Mouse (Mus musculus): Measurements from ENCODE around the gene Nkpd1. TPM values are rescaled to one million over a fixed set of nuclear protein-coding genes. Genes with fewer than 3 reads are reported as not detected.
A peak's percentile ranks its signal among the peaks of the same experiment; 100 is the strongest.

The Nkpd1 gene
- polyA plus RNA-seq, 1 experiment from 2014 or later: not detected

- Histone ChIP-seq H3K4me3 (peak overlapping the region; percentile 51), H3K27me3 (peaks cover 62% of the 10 kb centered on the region), H3K27ac (no peak overlapping the region), H3K4me2 (peak overlapping the region; percentile 84), H3K36me3 (no peaks in the 10 kb centered on the region; the same call in 1 of the 2 replicates), H3K4me1 (replicated peaks) (peaks cover 29% of the 10 kb centered on the region), H3K9ac (peak overlapping the region; percentile 46; the same call in 1 of the 2 replicates), H3K9me3 (replicated peaks) (no peaks in the 10 kb centered on the region)
- no peak for ATAC-seq (replicated peaks; ENCODE audit: insufficient number of reproducible peaks, insufficient read depth, low FRiP score, low read depth)
- WGBS: 11% methylated on average over 24 of the region's 24 CpGs
Measured at GRCm38 (mm10) chr7:19524420-19525104, 6.9 kb downstream of the Nkpd1 start.

GRCm38 (mm10) chr7:19525105-19525481 is 7.5 kb downstream of the Nkpd1 start:
- WGBS: 69% methylated on average over 2 of the region's 2 CpGs
- Histone ChIP-seq H3K9me3 (replicated peaks) (no peaks in the 10 kb centered on the region), H3K27ac (no peak overlapping the region), H3K4me3 (no peak overlapping the region), H3K36me3 (peaks cover 3% of the 10 kb centered on the region; the same call in 1 of the 2 replicates), H3K9ac (no peak overlapping the region), H3K4me1 (replicated peaks) (peaks cover 24% of the 10 kb centered on the region), H3K27me3 (peaks cover 57% of the 10 kb centered on the region), H3K4me2 (no peak overlapping the region)
- ATAC-seq (replicated peaks; ENCODE audit: insufficient number of reproducible peaks, insufficient read depth, low FRiP score, low read depth): no peak

DNA sequence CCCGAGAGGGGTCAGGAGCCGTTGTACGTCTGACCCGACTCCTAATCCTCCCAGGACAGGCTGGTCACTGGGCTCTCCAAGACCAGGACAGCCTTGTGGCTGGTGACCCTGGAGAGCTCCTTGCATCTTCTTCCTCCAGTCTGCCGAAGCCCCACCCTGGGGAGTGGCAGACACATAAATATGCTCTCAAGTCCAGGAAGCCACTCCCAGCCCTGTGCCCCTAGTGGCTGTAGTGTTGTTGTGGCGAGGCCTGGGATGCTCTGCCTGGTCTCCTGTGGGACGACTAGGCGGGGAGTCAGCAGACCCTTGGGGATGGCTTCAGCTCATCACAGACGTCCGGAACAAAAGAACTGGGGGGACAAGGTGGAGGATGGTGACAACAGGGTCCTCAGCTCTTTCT is 13.4 kb downstream of the Nkpd1 start:
- Histone ChIP-seq H3K4me2 (no peak overlapping the region), H3K36me3 (peaks cover 49% of the 10 kb centered on the region), H3K27ac (no peak overlapping the region), H3K9ac (no peak overlapping the region), H3K4me3 (no peak overlapping the region), H3K4me1 (replicated peaks) (no peaks in the 10 kb centered on the region), H3K9me3 (replicated peaks) (no peaks in the 10 kb centered on the region), H3K27me3 (no peaks in the 10 kb centered on the region)
- WGBS: 76% methylated on average over 10 of the region's 10 CpGs
- ATAC-seq (replicated peaks; ENCODE audit: insufficient number of reproducible peaks, insufficient read depth, low FRiP score, low read depth): no peak

DNA sequence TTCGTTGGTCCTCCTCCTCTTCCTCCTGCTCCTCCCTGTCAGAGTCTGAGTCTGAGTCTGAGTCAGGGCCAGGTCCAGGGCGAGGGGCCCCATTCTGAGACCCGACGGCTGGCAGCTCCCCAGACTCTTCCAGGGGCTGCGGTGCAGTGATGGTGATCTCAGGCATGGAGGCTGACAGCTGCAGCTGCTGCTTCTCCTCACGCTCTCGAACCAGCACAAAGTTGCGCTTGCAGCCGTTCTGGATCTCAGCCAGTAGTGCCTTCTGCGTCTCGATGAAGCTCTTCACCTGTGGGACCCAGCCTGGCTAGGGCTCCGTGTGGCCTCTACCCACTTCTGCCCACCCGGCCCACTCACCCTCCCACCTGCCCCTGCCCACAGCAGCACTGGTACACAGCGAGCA is 14.6 kb downstream of the Nkpd1 start:
- Histone ChIP-seq H3K36me3 (peaks cover 49% of the 10 kb centered on the region), H3K9ac (no peak overlapping the region), H3K27me3 (no peaks in the 10 kb centered on the region), H3K4me1 (replicated peaks) (peaks cover 10% of the 10 kb centered on the region), H3K9me3 (replicated peaks) (no peaks in the 10 kb centered on the region), H3K27ac (no peak overlapping the region), H3K4me3 (no peak overlapping the region), H3K4me2 (no peak overlapping the region)
- ATAC-seq (replicated peaks; ENCODE audit: insufficient number of reproducible peaks, insufficient read depth, low FRiP score, low read depth): no peak
- WGBS: 87% methylated on average over 14 of the region's 14 CpGs

DNA sequence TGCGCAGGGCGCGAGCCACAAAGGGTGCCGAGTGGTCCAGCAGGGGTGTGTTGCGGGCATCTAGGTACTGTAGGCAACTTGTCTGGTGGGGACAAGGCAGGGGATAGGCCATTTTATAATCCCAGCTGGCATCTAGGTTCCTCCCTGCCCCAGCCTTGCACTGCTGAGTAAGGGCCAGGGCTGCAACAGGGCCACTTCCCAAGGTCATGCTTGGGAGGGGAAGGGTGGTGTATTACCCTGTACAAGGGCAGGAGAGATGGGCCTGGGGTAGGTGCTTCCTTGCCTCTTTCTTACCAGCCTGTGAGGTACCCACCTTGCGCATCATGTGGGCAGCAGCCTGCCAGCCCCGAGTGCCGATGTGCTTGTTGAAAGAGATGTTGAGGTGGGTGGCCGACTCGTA is 17.0 kb downstream of the Nkpd1 start:
- Histone ChIP-seq H3K27ac (no peak overlapping the region), H3K4me1 (replicated peaks) (peaks cover 14% of the 10 kb centered on the region), H3K27me3 (no peaks in the 10 kb centered on the region), H3K9me3 (replicated peaks) (no peaks in the 10 kb centered on the region), H3K36me3 (peaks cover 49% of the 10 kb centered on the region), H3K4me2 (no peak overlapping the region), H3K9ac (no peak overlapping the region), H3K4me3 (no peak overlapping the region)
- 94% methylated on average over 10 of the region's 10 CpGs for WGBS
- ATAC-seq (replicated peaks; ENCODE audit: insufficient number of reproducible peaks, insufficient read depth, low FRiP score, low read depth): no peak

DNA sequence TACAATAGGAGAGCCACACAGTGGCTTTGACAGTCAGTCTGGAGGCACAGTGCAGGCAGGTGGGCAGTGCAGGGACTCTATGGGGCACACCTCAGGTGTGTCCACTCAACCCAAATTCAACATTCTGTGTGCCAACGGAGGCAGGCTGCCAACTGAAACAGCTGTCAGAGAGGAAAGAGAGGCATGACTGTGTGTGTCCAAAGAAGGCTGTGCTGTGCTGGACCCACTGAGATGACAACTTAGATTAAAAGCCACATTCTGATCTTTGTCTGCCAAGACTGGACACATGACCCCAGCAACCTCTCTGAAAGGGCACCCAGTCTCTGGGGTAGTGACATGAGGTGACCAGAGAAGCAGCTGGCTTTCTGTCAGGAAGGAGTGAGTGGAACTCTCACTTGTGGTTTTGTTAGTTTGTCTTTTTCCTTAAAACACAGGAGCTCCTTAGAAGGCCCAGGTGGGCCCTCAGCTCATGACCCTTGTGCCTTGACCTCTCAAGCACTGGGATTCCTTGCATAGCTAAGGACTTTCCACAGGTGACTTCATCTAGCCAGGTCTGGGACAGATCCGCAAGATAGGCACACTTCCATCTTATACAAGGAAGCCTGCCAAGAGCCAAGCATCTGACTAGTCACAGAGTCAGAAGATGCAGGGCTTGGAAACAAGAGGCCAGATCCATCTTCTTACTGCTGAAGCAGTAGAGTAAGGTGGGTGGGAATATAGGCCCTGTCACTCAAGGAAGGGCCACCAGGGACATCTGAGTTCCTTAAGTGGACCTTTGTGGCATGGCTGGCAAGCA is 23.3 kb downstream of the Nkpd1 start:
- H3K9ac ChIP-seq: no peak overlapping the region
- H3K9me3 ChIP-seq (replicated peaks): no peaks in the 10 kb centered on the region
- no peak for ATAC-seq (replicated peaks; ENCODE audit: insufficient number of reproducible peaks, insufficient read depth, low FRiP score, low read depth)
- H3K27me3 ChIP-seq: no peaks in the 10 kb centered on the region
- H3K4me1 ChIP-seq (replicated peaks): peaks cover 60% of the 10 kb centered on the region
- 85% methylated on average over 2 of the region's 2 CpGs for WGBS
- H3K4me3 ChIP-seq: no peak overlapping the region
- H3K27ac ChIP-seq: no peak overlapping the region
- no peaks in the 10 kb centered on the region for H3K36me3 ChIP-seq
- no peak overlapping the region for H3K4me2 ChIP-seq

DNA sequence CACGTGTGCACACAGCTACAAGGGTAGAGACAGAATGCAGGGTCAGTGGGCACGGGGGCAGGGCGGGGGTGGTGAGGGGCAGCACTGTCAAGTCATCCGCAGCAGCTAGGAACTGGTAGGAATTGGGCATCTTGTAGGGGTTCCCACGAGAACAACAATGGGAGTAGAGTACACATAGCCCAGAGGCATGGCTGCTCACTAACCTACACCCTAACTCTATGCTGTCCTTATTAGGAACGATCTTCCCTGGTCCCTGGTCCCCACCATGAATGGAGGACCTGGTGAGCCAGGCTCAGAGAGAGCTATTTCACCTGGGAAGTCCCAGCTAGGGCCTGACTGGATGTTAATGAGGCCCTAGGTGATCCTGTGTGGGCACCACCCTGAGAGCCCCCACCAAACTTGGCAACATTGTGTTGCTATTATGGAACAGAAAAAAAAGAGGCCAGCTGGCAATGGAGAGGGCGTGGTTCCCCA is 24.1 kb downstream of the Nkpd1 start:
- 81% methylated on average over 7 of the region's 7 CpGs for WGBS
- H3K4me1 ChIP-seq (replicated peaks): peaks cover 63% of the 10 kb centered on the region
- no peaks in the 10 kb centered on the region for H3K36me3 ChIP-seq

DNA sequence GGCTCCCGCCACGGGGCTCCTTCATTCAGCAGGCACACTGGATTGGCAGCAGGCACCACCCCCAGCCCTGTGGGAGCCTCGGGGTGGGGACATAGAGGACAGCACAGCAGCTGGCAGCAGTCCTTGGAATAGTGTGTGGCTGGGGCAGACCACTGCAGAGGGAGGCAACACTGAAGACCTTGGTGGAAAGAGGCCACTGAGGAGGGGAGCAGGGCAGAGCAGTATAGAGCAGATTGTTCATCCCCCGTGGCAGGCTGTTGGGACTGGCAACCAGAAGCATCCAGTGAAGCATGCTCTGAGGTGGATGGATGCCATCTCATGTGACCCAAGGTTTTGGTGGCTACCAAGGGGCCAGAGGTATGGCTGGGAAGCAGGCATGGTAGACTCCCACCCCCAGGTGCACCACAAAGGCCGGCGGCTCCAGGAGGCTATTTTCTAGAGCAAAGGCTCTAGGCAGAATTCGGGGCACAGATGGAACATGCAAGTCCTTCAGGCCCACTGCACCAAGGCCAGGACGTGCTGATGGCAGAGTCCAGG is 24.6 kb downstream of the Nkpd1 start:
- H3K9ac ChIP-seq: no peak overlapping the region
- no peak overlapping the region for H3K4me2 ChIP-seq
- peak; percentile 79 for ATAC-seq (replicated peaks; ENCODE audit: insufficient number of reproducible peaks, insufficient read depth, low FRiP score, low read depth)
- 56% methylated on average over 8 of the region's 8 CpGs for WGBS
- H3K9me3 ChIP-seq (replicated peaks): no peaks in the 10 kb centered on the region
- H3K27me3 ChIP-seq: no peaks in the 10 kb centered on the region
- H3K36me3 ChIP-seq: no peaks in the 10 kb centered on the region
- peak overlapping the region; percentile 18; the same call in 1 of the 2 replicates for H3K27ac ChIP-seq
- H3K4me1 ChIP-seq (replicated peaks): peaks cover 58% of the 10 kb centered on the region
- no peak overlapping the region for H3K4me3 ChIP-seq

More for the DNA sequence above, 24.1 kb downstream of the Nkpd1 start:
- H3K27me3 ChIP-seq: no peaks in the 10 kb centered on the region
- no peak overlapping the region for H3K4me2 ChIP-seq
- H3K9me3 ChIP-seq (replicated peaks): no peaks in the 10 kb centered on the region
- no peak overlapping the region for H3K4me3 ChIP-seq
- no peak for ATAC-seq (replicated peaks; ENCODE audit: insufficient number of reproducible peaks, insufficient read depth, low FRiP score, low read depth)
- H3K27ac ChIP-seq: 0 out of 2 replicates have a peak overlapping the region, but pooled peaks have one; percentile 18
- no peak overlapping the region for H3K9ac ChIP-seq

GRCm38 (mm10) chr7:19543584-19543983 is 25.9 kb downstream of the Nkpd1 start:
- Histone ChIP-seq H3K9ac (no peak overlapping the region), H3K4me2 (no peak overlapping the region), H3K27ac (no peak overlapping the region), H3K9me3 (replicated peaks) (no peaks in the 10 kb centered on the region), H3K4me1 (replicated peaks) (peaks cover 54% of the 10 kb centered on the region), H3K4me3 (no peak overlapping the region), H3K36me3 (no peaks in the 10 kb centered on the region; the same call in 1 of the 2 replicates), H3K27me3 (no peaks in the 10 kb centered on the region)
- no peak for ATAC-seq (replicated peaks; ENCODE audit: insufficient number of reproducible peaks, insufficient read depth, low FRiP score, low read depth)
- WGBS: 43% methylated on average over 6 of the region's 6 CpGs

DNA sequence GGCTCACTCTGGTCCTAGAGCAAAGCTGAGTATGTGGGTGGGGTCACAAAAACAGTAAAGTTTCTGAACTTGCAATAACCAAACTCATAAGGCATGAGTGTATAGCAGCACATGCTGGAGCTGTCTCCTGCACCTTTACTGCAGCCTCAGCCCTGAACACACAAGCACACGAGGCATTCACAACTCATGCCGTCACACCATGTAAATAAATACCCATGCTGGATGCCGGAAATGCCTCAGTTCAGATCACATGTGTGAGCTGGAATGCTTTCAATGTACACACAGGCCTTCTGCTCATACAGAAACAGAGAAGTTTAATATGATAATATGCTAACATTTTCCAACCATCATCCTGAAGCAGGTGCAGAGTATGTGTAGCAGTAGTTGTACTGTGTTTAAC is 28.4 kb downstream of the Nkpd1 start:
- Histone ChIP-seq H3K4me3 (no peak overlapping the region), H3K4me1 (replicated peaks) (peaks cover 51% of the 10 kb centered on the region), H3K27ac (no peak overlapping the region), H3K9me3 (replicated peaks) (no peaks in the 10 kb centered on the region), H3K9ac (no peak overlapping the region), H3K36me3 (no peaks in the 10 kb centered on the region; the same call in 1 of the 2 replicates), H3K4me2 (no peak overlapping the region; the same call in 1 of the 2 replicates), H3K27me3 (no peaks in the 10 kb centered on the region)
- no peak for ATAC-seq (replicated peaks; ENCODE audit: insufficient number of reproducible peaks, insufficient read depth, low FRiP score, low read depth)
- 22% methylated on average over 3 of the region's 3 CpGs for WGBS

DNA sequence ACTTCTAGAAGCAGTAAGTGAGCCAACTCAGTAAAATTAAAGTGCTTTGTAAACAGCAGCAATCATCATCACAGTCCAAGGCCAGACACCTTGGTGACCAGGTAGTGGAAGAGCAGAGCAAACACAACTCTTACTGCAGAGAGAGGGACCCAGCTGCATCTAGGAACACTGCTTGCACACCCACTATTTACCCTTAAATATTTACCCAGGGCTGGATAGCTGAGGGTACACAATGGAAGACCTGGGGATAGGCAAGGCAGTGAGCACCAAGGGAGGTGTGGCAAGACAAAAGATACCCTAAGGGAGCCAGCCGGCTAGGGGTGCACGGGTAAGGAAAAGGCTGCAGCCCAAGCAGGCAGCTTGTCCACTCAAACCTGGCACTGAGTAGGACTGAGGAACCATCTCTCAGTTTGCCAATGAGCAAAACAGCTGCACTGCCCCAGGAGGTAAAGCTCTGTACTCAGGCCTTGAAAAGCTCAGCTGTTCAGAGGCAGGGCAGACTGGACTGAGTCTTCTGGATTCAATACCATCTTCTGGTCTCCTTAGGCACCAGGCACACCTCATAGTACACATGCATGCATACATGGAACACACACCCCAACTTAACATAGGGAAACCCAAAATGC is 29.8 kb downstream of the Nkpd1 start:
- peaks cover 36% of the 10 kb centered on the region for H3K4me1 ChIP-seq (replicated peaks)
- ATAC-seq (replicated peaks; ENCODE audit: insufficient number of reproducible peaks, insufficient read depth, low FRiP score, low read depth): no peak
- H3K4me2 ChIP-seq: no peak overlapping the region
- H3K27ac ChIP-seq: no peak overlapping the region
- H3K4me3 ChIP-seq: no peak overlapping the region
- H3K9ac ChIP-seq: no peak overlapping the region
- no peaks in the 10 kb centered on the region; the same call in 1 of the 2 replicates for H3K36me3 ChIP-seq
- no peaks in the 10 kb centered on the region for H3K27me3 ChIP-seq
- H3K9me3 ChIP-seq (replicated peaks): no peaks in the 10 kb centered on the region
- WGBS: 78% methylated on average over 2 of the region's 2 CpGs

Measured in heart, embryonic 15.5 days (tissue).